Mouse (Mus musculus) intestine, embryonic 16.5 days (tissue): ENCODE measurements around the gene Unc13c. TPM values are rescaled to one million over a fixed set of nuclear protein-coding genes. Genes with fewer than 3 reads are reported as not detected.

ENCODE experiments used
- ATAC-seq: fragments of 200-750 bp; cut with Nextera tagmentation; 2 replicates; pipeline ENCODE4 v1.8.0; 2017; ENCODE audit warnings: moderate TSS enrichment, moderate library complexity
- H3K27ac ChIP-seq: fragments of 300-500 bp; sonication (generic); 2 replicates; pipeline ENCODE4 v1.5.1; 2014; ENCODE audit warnings: mild to moderate bottlenecking, low read length
- H3K27me3 ChIP-seq: fragments of 300-500 bp; sonication (generic); replicated peaks from 2 replicates; pipeline ENCODE4 v1.6.1; 2014; ENCODE audit warnings: low read length, control low read depth, mixed read lengths; ENCODE audit not compliant: control insufficient read depth, insufficient read depth
- H3K36me3 ChIP-seq: fragments of 300-500 bp; sonication (generic); 2 replicates; pipeline ENCODE4 v1.6.1; 2014; ENCODE audit warnings: low read length, control low read depth; ENCODE audit not compliant: control insufficient read depth, insufficient read depth
- H3K4me1 ChIP-seq: fragments of 300-500 bp; sonication (generic); 2 replicates; pipeline ENCODE4 v1.6.1; 2014; ENCODE audit warnings: low read length, control low read depth, mixed read lengths; ENCODE audit not compliant: control insufficient read depth, insufficient read depth
- H3K4me2 ChIP-seq: fragments of 300-500 bp; sonication (generic); 2 replicates; pipeline ENCODE4 v1.6.1; 2014; ENCODE audit warnings: low read depth, low read length, control low read depth
- H3K4me3 ChIP-seq: fragments of 300-500 bp; sonication (generic); 2 replicates; pipeline ENCODE4 v1.5.1; 2014; ENCODE audit warnings: mild to moderate bottlenecking, low read length
- H3K9ac ChIP-seq: fragments of 300-500 bp; sonication (generic); 2 replicates; pipeline ENCODE4 v1.6.1; 2014; ENCODE audit warnings: low read depth, low read length
- H3K9me3 ChIP-seq: fragments of 300-500 bp; sonication (generic); 2 replicates; pipeline ENCODE4 v1.6.1; 2016; ENCODE audit warnings: low read length, control low read depth; ENCODE audit not compliant: control insufficient read depth
- WGBS: fragments of 180-500 bp; shearing (Covaris S2); extraction: QIAGEN DNeasy Blood & Tissue Kit; methylation state at CpG from one replicate; pipeline ENCODE4 v1.1.7; 2014; 5-methylcytosine and 5-hydroxymethylcytosine counted together
- polyA plus RNA-seq: library from polyadenylated mRNA; unstranded; fragments of >200 nt; fragmentation: Nextera tagmentation; extraction: Ambion mirVana; gene quantifications from 2 replicates; pipeline ENCODE4 v1.2.1, GENCODE M21; 2015

Unc13c gene
- polyA plus RNA-seq, 1 experiment from 2014 or later = 0.15 TPM

DNA sequence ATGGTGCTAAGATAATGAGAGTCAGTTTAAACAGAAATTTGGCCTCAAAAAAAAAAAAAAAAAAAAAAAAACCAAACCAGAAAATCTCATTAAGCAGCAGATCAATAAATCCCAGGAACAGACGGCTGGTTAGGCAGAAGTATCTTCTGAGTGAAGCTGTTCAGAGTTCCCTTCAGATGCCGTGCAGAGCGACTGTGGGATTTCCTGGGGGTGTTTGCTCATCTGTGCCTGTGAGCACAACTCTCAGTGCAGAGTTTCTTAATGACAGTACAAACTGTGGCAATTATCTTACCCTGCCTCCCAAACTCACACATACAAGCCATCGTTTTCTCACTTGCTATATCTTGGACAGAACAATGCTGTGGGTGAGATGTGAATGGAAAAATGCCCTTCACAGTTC is 403.2 kb downstream of the Unc13c start:
- no peak for ATAC-seq

DNA sequence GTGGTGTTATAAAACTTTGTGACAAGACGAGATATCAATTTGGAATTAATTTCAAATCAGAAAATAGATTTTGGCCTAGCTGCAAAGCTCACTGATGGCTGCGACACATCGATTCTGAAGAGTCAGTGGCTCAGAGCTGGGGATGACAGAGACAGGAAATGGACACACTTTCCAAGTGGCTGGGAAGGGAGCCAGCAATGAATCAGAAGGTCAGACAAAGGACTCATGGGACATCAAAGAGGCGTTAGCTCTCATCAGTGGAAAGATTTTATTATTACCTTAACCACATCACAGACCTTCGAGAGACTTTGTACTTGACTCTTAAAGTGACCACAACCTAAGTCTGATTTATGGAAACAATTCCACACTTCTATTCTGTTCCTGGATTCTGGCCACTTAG is 408.7 kb downstream of the Unc13c start:
- Histone ChIP-seq H3K27me3 (no peaks in the 10 kb centered on the region), H3K36me3 (no peaks in the 10 kb centered on the region), H3K9me3 (no peaks in the 10 kb centered on the region), H3K4me2 (no peak overlapping the region), H3K27ac (no peak overlapping the region), H3K4me3 (no peak overlapping the region), H3K4me1 (no peaks in the 10 kb centered on the region), H3K9ac (no peak overlapping the region)
- WGBS = 39% methylated on average over 5 of the region's 5 CpGs
- no peak for ATAC-seq

More for the DNA sequence above, 403.2 kb downstream of the Unc13c start:
- no peaks in the 10 kb centered on the region for H3K27me3 ChIP-seq
- H3K9ac ChIP-seq = no peak overlapping the region
- no peak overlapping the region for H3K27ac ChIP-seq
- no peaks in the 10 kb centered on the region for H3K9me3 ChIP-seq
- H3K4me3 ChIP-seq = no peak overlapping the region
- 47% methylated on average over 4 of the region's 4 CpGs for WGBS
- H3K4me1 ChIP-seq = no peaks in the 10 kb centered on the region
- no peak overlapping the region for H3K4me2 ChIP-seq
- H3K36me3 ChIP-seq = no peaks in the 10 kb centered on the region

DNA sequence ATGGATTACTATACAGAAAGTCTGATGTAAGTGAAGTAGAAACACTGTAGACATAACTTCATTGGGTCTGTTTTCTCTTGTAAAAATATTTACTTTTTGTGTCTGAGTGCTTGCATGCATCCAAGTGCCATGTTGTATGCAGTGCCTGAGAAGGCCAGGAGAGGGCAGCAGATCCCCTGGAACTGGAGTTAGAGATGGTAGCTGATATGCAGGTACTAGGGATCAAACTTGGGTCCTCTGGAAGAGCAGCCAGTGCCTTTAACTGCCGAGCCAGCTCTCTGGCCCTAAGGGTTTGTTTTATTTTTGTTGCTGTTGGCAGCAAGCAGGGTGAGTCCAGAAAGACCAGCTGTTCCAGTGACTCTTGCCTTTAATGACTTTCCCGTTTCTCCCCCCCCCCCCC is 411.0 kb downstream of the Unc13c start:
- ATAC-seq = no peak
- 42% methylated on average over 2 of the region's 2 CpGs for WGBS
- Histone ChIP-seq H3K9ac (no peak overlapping the region), H3K4me2 (no peak overlapping the region), H3K4me3 (no peak overlapping the region), H3K27me3 (no peaks in the 10 kb centered on the region), H3K9me3 (no peaks in the 10 kb centered on the region), H3K4me1 (no peaks in the 10 kb centered on the region), H3K27ac (no peak overlapping the region), H3K36me3 (no peaks in the 10 kb centered on the region)

DNA sequence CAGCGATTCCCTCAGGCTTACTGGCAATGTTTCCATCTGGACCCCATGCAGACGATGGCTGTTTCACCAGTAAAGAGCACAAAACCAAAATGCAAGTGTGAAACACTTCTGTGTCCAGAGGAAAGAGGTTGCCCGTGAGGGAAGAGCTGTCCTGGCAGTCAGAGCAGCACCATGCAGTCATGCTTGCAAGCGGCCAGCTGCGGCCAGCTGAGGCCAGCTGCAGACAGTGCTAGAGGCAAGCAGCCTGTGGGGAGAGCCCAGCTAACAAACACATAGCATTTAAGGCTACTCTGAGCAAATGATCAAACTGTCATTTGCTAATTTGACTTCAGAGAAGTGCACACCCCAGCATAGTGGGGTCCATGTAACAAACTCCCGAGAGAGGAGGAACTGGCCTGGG is 413.4 kb downstream of the Unc13c start:
- ATAC-seq = no peak
- H3K4me1 ChIP-seq = no peaks in the 10 kb centered on the region
- H3K27me3 ChIP-seq = no peaks in the 10 kb centered on the region
- H3K27ac ChIP-seq = no peak overlapping the region
- 76% methylated on average over 6 of the region's 6 CpGs for WGBS
- H3K4me2 ChIP-seq = no peak overlapping the region
- no peak overlapping the region for H3K4me3 ChIP-seq
- H3K36me3 ChIP-seq = no peaks in the 10 kb centered on the region
- H3K9ac ChIP-seq = no peak overlapping the region
- H3K9me3 ChIP-seq = no peaks in the 10 kb centered on the region

DNA sequence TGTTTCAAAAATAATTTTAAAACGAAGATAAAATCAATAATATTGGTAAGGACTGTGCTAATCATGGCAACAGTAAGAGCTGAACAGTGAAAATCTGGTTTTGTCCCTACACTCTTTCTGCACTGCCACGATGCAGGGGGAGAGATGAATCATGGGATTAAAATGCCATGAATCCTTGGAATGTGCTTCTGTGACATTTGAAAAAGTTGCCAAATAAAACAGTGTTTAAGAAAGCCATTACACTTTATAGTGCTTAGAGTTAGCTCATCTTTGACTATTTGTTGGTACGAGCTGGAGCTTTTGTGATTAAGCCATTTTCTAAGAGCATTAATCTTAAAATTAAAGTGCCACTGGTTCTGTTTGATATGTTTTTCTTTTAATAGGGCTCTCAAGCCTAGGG is 496.2 kb downstream of the Unc13c start:
- Histone ChIP-seq H3K27me3 (no peaks in the 10 kb centered on the region), H3K4me2 (no peak overlapping the region), H3K9me3 (no peaks in the 10 kb centered on the region), H3K36me3 (no peaks in the 10 kb centered on the region), H3K27ac (no peak overlapping the region), H3K4me3 (no peak overlapping the region), H3K4me1 (no peaks in the 10 kb centered on the region), H3K9ac (no peak overlapping the region)
- WGBS = 41% methylated on average over 3 of the region's 3 CpGs
- ATAC-seq = no peak

DNA sequence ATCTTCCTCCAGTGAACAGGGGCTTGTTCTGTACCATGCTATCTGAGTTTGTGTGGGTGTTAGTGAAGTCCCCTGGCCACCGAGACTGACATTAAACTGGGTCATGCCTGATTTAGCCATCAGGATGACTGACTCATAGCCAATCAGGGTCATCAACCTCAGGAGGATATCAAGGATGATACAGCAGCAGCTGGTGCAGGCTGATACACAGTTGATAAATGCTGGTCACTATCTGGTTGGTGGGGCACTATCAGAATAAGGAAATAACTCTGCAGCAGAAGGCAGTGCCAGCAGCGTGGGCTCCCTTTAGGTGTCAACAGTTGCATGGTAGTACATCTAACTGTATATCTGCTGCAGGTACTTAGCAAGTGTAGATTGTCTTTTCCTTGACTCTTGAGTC is 506.7 kb downstream of the Unc13c start:
- no peaks in the 10 kb centered on the region for H3K27me3 ChIP-seq
- no peak overlapping the region for H3K9ac ChIP-seq
- 91% methylated on average over 2 of the region's 2 CpGs for WGBS
- H3K4me2 ChIP-seq = no peak overlapping the region
- no peaks in the 10 kb centered on the region for H3K4me1 ChIP-seq
- H3K36me3 ChIP-seq = no peaks in the 10 kb centered on the region
- ATAC-seq = no peak
- no peaks in the 10 kb centered on the region for H3K9me3 ChIP-seq
- no peak overlapping the region for H3K27ac ChIP-seq
- no peak overlapping the region for H3K4me3 ChIP-seq

DNA sequence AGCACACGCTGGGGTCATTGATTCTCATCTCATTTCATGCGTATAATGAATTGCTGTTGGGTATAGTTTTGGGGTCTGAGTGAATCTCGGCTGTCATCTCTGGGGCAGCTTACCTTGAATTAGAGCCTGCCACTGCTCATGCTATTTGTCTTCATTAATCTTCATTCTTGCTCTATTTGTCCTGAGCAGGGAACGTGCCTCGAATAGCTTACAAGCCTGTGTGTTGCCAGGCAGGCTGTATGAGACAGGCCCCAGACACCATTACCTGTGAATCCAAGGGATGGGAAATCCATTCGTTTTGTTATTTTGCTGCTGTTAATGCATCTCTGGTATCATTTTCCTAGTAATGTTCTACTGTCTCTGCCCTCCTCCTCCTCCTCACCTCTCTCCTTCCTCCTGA is 518.8 kb downstream of the Unc13c start:
- Histone ChIP-seq H3K9me3 (no peaks in the 10 kb centered on the region; the same call in 1 of the 2 replicates), H3K9ac (no peak overlapping the region), H3K36me3 (no peaks in the 10 kb centered on the region), H3K4me3 (no peak overlapping the region), H3K27me3 (no peaks in the 10 kb centered on the region), H3K4me1 (no peaks in the 10 kb centered on the region), H3K4me2 (no peak overlapping the region), H3K27ac (no peak overlapping the region)
- ATAC-seq = no peak
- WGBS = 71% methylated on average over 6 of the region's 6 CpGs

DNA sequence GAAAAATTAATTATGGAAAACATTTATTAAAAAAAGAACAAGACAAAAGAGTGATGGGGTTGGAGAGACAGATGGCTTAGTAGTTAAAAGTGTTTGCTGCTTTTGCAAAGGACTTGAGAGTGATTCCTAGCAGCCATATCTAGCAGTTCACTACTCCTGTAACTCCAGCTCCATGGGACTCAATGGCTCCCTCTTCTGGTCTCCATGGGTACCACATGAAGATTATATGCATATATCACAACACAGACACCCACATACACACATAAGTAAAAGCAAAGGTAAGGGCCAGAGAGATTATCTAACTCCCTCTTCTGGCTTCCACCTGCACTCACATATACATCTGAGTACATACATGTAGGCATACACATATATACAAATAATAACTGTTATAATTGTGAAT is 519.5 kb downstream of the Unc13c start:
- Histone ChIP-seq H3K27ac (no peak overlapping the region), H3K27me3 (no peaks in the 10 kb centered on the region)
- ATAC-seq = no peak

DNA sequence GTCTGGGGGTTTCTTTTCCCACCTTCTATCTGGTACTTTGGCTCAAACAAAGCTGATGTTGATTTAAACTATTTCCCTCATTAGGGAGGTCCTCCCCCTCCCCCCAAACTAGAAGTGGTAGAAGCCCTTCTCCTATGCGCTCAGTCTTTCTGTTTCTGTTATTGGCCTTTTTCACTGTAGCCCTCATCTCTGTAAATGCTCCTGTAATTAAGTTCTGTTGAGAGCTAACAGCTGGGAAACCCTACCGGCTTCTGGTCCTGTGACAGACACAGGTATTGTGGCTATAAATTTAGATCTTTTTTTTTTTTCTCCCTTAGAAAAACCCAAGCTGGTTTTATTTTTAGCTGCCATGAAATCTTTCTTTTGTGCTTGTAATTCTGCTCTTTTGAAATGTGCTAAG is 536.8 kb downstream of the Unc13c start:
- Histone ChIP-seq H3K4me3 (no peak overlapping the region), H3K4me2 (no peak overlapping the region), H3K36me3 (no peaks in the 10 kb centered on the region), H3K27ac (no peak overlapping the region), H3K9me3 (no peaks in the 10 kb centered on the region), H3K27me3 (no peaks in the 10 kb centered on the region), H3K4me1 (no peaks in the 10 kb centered on the region), H3K9ac (no peak overlapping the region)
- WGBS = 58% methylated on average over 2 of the region's 2 CpGs
- ATAC-seq = no peak

More for the DNA sequence above, 519.5 kb downstream of the Unc13c start:
- no peak overlapping the region for H3K4me2 ChIP-seq
- no peak overlapping the region for H3K4me3 ChIP-seq
- no peak overlapping the region for H3K9ac ChIP-seq
- H3K9me3 ChIP-seq = no peaks in the 10 kb centered on the region; the same call in 1 of the 2 replicates
- no peaks in the 10 kb centered on the region for H3K4me1 ChIP-seq
- no peaks in the 10 kb centered on the region for H3K36me3 ChIP-seq
